In genomic region chr16:23223871-23224469, GRCm38 (mm10) we compare ENCODE assay signal across 9 mouse cellular contexts. TPM values are rescaled to one million over a fixed set of nuclear protein-coding genes. Genes with fewer than 3 reads are reported as not detected.
DNase-seq lines count a peak whose midpoint lies in the region; ATAC-seq and TF ChIP-seq lines count a peak whose summit lies in the region.
"Had no signal": no experiment of that assay in that cellular context is flagged by ENCODE, and none has a peak within 500 bp of the region (broad histone marks: within the 10 kb centered on the region; RNA-seq: fewer than 3 reads in every experiment).

No protein-coding gene starts in this region.

- H3K27me3 ChIP-seq in kidney, embryonic 14.5 days (ENCODE audit: control insufficient read depth, insufficient read depth, low read length), result no peaks in the 10 kb centered on the region
- peaks cover 49% of the 10 kb centered on the region for H3K27me3 ChIP-seq in E14TG2a.4 (ENCODE audit: insufficient read depth, low read length)

- H3K4me1 ChIP-seq in kidney, embryonic 14.5 days (ENCODE audit: control insufficient read depth, insufficient read depth, low read length), result peaks cover 26% of the 10 kb centered on the region
- H3K4me1 ChIP-seq in E14TG2a.4 (replicated peaks; ENCODE audit: low read depth, low read length), result peaks cover 48% of the 10 kb centered on the region

- no peak for DNase-seq in kidney, postnatal 4 days
- DNase-seq in thymus, postnatal 4 days, result peak; percentile 51
- DNase-seq in urinary bladder, postnatal 14 days (ENCODE audit: low spot score), result no peak
- no peak for DNase-seq in layer of hippocampus, postnatal 10 days (ENCODE audit: low spot score in 2 of 2)

- H3K4me3 ChIP-seq in kidney, embryonic 14.5 days (ENCODE audit: low read length), result peak overlapping the region; percentile 69
- H3K4me3 ChIP-seq in E14TG2a.4 (replicated peaks; ENCODE audit: low read length), result peak overlapping the region; percentile 95

- H3K4me2 ChIP-seq in kidney, embryonic 14.5 days (replicated peaks; ENCODE audit: low read depth, low read length), result peak overlapping the region; percentile 81

- no peak for ATAC-seq in kidney, embryonic 14.5 days (ENCODE audit: low FRiP score, low TSS enrichment)
- peak; percentile 36 for ATAC-seq in granulocyte monocyte progenitor cell, adult 5-6 weeks (replicated peaks; ENCODE audit: poor library complexity, severe bottlenecking)
- ATAC-seq in megakaryocyte progenitor cell, adult 5-6 weeks (replicated peaks; ENCODE audit: poor library complexity), result peak; percentile 39

- no peak for TF ChIP-seq CTCF in E14TG2a.4 (conservative IDR thresholded peaks at IDR 0.05; ENCODE audit: low read length)

- WGBS in kidney, embryonic 14.5 days, result 29% methylated on average over 12 of the region's 12 CpGs

- no peaks in the 10 kb centered on the region for H3K9me3 ChIP-seq in kidney, embryonic 14.5 days (ENCODE audit: control insufficient read depth, low read length)
- H3K9me3 ChIP-seq in E14TG2a.4 (ENCODE audit: low read length), result no peaks in the 10 kb centered on the region

- H3K9ac ChIP-seq in kidney, embryonic 14.5 days (ENCODE audit: low read depth, low read length), result no peak overlapping the region

- no peaks in the 10 kb centered on the region for H3K36me3 ChIP-seq in kidney, embryonic 14.5 days (ENCODE audit: control insufficient read depth, insufficient read depth, low read length)
- H3K36me3 ChIP-seq in E14TG2a.4 (ENCODE audit: insufficient read depth, low read length), result no peaks in the 10 kb centered on the region
- H3K36me3 ChIP-seq: G1E had no signal

- peak overlapping the region; percentile 3; the same call in 1 of the 2 replicates for H3K27ac ChIP-seq in kidney, embryonic 14.5 days (ENCODE audit: low read depth, low read length)

RNA-seq across cellular contexts. Expression of gene St6gal1, which starts 0.6 kb away (rescaled TPM):
- polyA plus RNA-seq in kidney, embryonic 14.5 days (2014; fragmentation: Nextera tagmentation; extraction: Ambion mirVana), result 32.5 and 36.7 TPM in 2 replicates
- not detected in 2 replicates for total RNA-seq in granulocyte monocyte progenitor cell, adult 5-6 weeks (2014; fragmentation: Nextera tagmentation)
- total RNA-seq in granulocyte monocyte progenitor cell, adult 5-6 weeks (2017), result 0.13 and 1.8 TPM in 2 replicates
- 0.05 and 0.37 TPM in 2 replicates for total RNA-seq in megakaryocyte progenitor cell, adult 5-6 weeks (2015)
- 0.03 and 1.2 TPM in 2 replicates for total RNA-seq in megakaryocyte progenitor cell, adult 5-6 weeks (2017)
- 10 to 100 TPM; 12.8 to 15.5 TPM for total RNA-seq in layer of hippocampus, postnatal 10 days (2021)

Comparison
In these comparisons a context has a peak if more than half of its experiments do, and no peak if none do; other contexts are left out.
1. RNA of gene St6gal1, which starts 0.6 kb away (total RNA-seq): 12.8 to 15.5 TPM in layer of hippocampus, postnatal 10 days; 0.13 to 1.8 TPM in granulocyte monocyte progenitor cell, adult 5-6 weeks and 0.03 to 1.2 TPM in megakaryocyte progenitor cell, adult 5-6 weeks; every median in the first group is over 4 times any median in the second.